Mouse (Mus musculus): ENCODE data around the gene Gm12569.
A peak's percentile ranks its signal among the peaks of the same experiment; 100 is the strongest.

Gene Gm12569

GRCm38 (mm10) chr11:51220308-51220707, at the start of gene Gm12569:
Gm12569 (plus strand) TSS chr11:51220473.
- no peak for DNase-seq (ENCODE audit: low spot score)

GRCm38 (mm10) chr11:51202726-51203125, 17.5 kb upstream of the Gm12569 start:
- DNase-seq (ENCODE audit: low spot score), result no peak

- no peak for DNase-seq (ENCODE audit: low spot score)
These were observed 12.5 kb upstream of the Gm12569 start for GRCm38 (mm10) chr11:51207758-51208157.

GRCm38 (mm10) chr11:51211426-51211825, 8.8 kb upstream of the Gm12569 start:
- DNase-seq (ENCODE audit: low spot score), result no peak

- DNase-seq (ENCODE audit: low spot score), result no peak
These were observed 6.3 kb upstream of the Gm12569 start for GRCm38 (mm10) chr11:51214021-51214420.

- DNase-seq (ENCODE audit: low spot score), result no peak
These were observed 785 bp upstream of the Gm12569 start for GRCm38 (mm10) chr11:51219396-51219980.

- DNase-seq (ENCODE audit: low spot score), result peak; percentile 4
These were observed 6.8 kb downstream of the Gm12569 start for GRCm38 (mm10) chr11:51227104-51227503.

- DNase-seq (ENCODE audit: low spot score), result no peak
These were observed 14.4 kb downstream of the Gm12569 start for GRCm38 (mm10) chr11:51234626-51235025.

- DNase-seq (ENCODE audit: low spot score), result no peak
These were observed 22.6 kb downstream of the Gm12569 start for GRCm38 (mm10) chr11:51242897-51243296.

- no peak for DNase-seq (ENCODE audit: low spot score)
These were observed 36.7 kb downstream of the Gm12569 start for GRCm38 (mm10) chr11:51257006-51257405.

GRCm38 (mm10) chr11:51261680-51262219, 41.5 kb downstream of the Gm12569 start, which contains the start of gene Clk4:
Clk4 (plus strand) TSS chr11:51261730.
- no peak for DNase-seq (ENCODE audit: low spot score)

GRCm38 (mm10) chr11:51262342-51263285, 42.3 kb downstream of the Gm12569 start, which contains the start of gene BC049762:
BC049762 (minus strand) TSS chr11:51263046.
- DNase-seq (ENCODE audit: low spot score), result peak; percentile 98

GRCm38 (mm10) chr11:51263286-51263831, 43.1 kb downstream of the Gm12569 start:
- DNase-seq (ENCODE audit: low spot score), result peak; percentile 49

- no peak for DNase-seq (ENCODE audit: low spot score)
These were observed 44.1 kb downstream of the Gm12569 start for GRCm38 (mm10) chr11:51264352-51264751.

- DNase-seq (ENCODE audit: low spot score), result no peak
These were observed 45.1 kb downstream of the Gm12569 start for GRCm38 (mm10) chr11:51265326-51265725.

GRCm38 (mm10) chr11:51274418-51274817, 54.1 kb downstream of the Gm12569 start:
- DNase-seq (ENCODE audit: low spot score), result no peak

Data from ovary, postnatal 14 days (tissue).